Mouse (Mus musculus): ENCODE results near the gene Arl5b. TPM values are rescaled to one million over a fixed set of nuclear protein-coding genes. Genes with fewer than 3 reads are reported as not detected.

Arl5b gene
- polyA plus RNA-seq, 1 experiment from 2014 or later, result 34.5 TPM

DNA sequence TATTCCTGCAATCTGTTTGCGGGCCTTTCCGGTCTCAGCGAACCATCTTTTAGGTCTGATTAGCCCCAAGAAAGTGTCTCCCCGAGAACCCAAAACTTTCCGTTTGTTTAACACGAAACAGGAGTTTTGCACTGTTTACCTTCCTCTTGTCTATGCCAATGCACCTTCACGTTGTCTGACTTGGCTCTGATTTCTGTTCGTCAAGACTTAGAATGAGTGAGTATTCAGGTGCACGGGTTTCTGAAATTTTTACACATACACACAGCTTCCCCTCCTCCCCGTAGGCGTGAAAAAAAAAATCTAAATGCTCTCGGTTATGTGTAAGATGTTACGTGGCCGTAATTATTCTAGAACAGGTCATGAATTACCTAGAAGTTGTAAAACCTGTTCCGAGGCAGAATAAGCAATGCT, 6.6 kb downstream of the Arl5b start:
- H3K36me3 ChIP-seq (ENCODE audit: control insufficient read depth, insufficient read depth), result no peaks in the 10 kb centered on the region
- WGBS, result under 1% methylated on average over 15 of the region's 15 CpGs

DNA sequence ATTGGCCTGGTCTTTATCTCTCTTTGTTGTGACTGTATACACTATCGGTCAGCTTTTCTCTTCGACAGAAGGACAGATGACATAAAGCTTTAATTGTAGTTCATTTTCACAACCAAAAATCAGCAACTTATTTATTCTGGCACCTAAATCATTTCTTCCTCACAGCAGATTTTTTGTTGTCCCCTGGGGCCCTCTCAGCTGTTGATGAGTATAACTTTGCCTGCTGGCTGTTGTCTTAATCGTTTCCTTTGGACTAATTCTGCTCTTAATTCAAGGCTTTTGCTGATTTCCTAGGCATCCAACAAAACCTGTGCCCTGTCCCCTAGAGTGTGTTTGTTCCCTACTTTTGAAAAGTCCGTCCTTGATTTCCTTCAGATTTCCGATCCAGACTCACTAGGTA, 9.0 kb downstream of the Arl5b start:
- Histone ChIP-seq H3K36me3 (ENCODE audit: control insufficient read depth, insufficient read depth) (no peaks in the 10 kb centered on the region), H3K4me3 (replicated peaks; ENCODE audit: low read length) (no peak overlapping the region), H3K9ac (replicated peaks; ENCODE audit: low read depth, low read length) (no peak overlapping the region), H3K4me2 (ENCODE audit: low read length) (no peak overlapping the region), H3K4me1 (replicated peaks; ENCODE audit: control insufficient read depth, insufficient read depth, low read length) (peaks cover 31% of the 10 kb centered on the region), H3K9me3 (ENCODE audit: control insufficient read depth, low read length) (no peaks in the 10 kb centered on the region), H3K27ac (ENCODE audit: low read length) (no peak overlapping the region), H3K27me3 (replicated peaks; ENCODE audit: control insufficient read depth, insufficient read depth, low read length) (no peaks in the 10 kb centered on the region)
- 78% methylated on average over 5 of the region's 5 CpGs for WGBS
- ATAC-seq, result no peak

More for the DNA sequence above, 6.6 kb downstream of the Arl5b start:
- Histone ChIP-seq H3K4me3 (replicated peaks; ENCODE audit: low read length) (peak overlapping the region; percentile 98), H3K27me3 (replicated peaks; ENCODE audit: control insufficient read depth, insufficient read depth, low read length) (no peaks in the 10 kb centered on the region), H3K27ac (ENCODE audit: low read length) (peak overlapping the region; percentile 97), H3K9me3 (ENCODE audit: control insufficient read depth, low read length) (no peaks in the 10 kb centered on the region), H3K4me2 (ENCODE audit: low read length) (peak overlapping the region; percentile 73), H3K4me1 (replicated peaks; ENCODE audit: control insufficient read depth, insufficient read depth, low read length) (peaks cover 31% of the 10 kb centered on the region), H3K9ac (replicated peaks; ENCODE audit: low read depth, low read length) (peak overlapping the region; percentile 97)
- no peak for ATAC-seq

DNA sequence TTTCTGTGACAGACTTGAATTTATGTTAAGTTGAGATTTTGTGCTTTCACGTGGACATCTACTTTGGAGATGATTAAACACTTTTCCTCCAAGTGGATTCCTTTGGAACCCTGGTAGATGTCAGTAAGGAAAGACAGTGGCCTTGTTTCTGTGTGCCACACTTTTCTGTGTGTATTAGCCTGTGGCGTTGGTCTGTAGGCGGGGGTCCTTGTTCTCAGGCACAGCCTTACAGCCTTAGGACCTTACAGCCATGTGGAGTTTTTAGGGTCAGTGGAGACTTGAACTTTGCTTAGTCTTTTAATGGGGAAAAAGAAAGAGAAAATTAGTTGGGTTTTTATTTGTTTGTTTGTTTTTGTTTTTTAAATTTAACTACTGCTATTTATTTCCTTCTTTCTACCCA, 11.7 kb downstream of the Arl5b start:
- Histone ChIP-seq H3K27ac (ENCODE audit: low read length) (no peak overlapping the region), H3K4me3 (replicated peaks; ENCODE audit: low read length) (no peak overlapping the region), H3K4me1 (replicated peaks; ENCODE audit: control insufficient read depth, insufficient read depth, low read length) (peaks cover 35% of the 10 kb centered on the region), H3K9ac (replicated peaks; ENCODE audit: low read depth, low read length) (no peak overlapping the region), H3K4me2 (ENCODE audit: low read length) (no peak overlapping the region), H3K36me3 (ENCODE audit: control insufficient read depth, insufficient read depth) (no peaks in the 10 kb centered on the region), H3K9me3 (ENCODE audit: control insufficient read depth, low read length) (no peaks in the 10 kb centered on the region), H3K27me3 (replicated peaks; ENCODE audit: control insufficient read depth, insufficient read depth, low read length) (no peaks in the 10 kb centered on the region)
- 92% methylated on average over 3 of the region's 3 CpGs for WGBS
- ATAC-seq, result no peak

DNA sequence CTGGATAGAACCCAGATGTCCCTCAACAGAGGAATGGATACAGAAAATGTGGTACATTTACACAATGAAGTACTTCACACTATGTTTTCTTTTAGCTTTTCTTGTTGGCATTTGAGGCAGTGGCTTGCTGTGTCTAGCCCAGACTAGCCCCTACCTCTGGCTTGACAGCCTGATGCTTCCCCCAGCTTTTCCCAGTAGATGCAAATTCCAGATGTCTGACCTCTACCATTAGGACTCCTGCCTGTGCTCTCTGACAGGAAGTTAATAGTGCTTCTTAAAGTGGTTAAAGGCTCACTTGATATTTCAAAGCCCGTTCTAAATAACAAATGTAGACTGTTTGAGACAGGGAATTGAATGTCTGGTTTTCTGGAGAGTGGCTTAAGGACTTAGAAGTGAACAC, 14.6 kb downstream of the Arl5b start:
- ATAC-seq, result no peak
- no peaks in the 10 kb centered on the region for H3K27me3 ChIP-seq (replicated peaks; ENCODE audit: control insufficient read depth, insufficient read depth, low read length)
- 0 out of 2 replicates have a peak, but pooled peaks cover 3% of the 10 kb centered on the region for H3K36me3 ChIP-seq (ENCODE audit: control insufficient read depth, insufficient read depth)
- no peak overlapping the region for H3K4me3 ChIP-seq (replicated peaks; ENCODE audit: low read length)
- H3K9me3 ChIP-seq (ENCODE audit: control insufficient read depth, low read length), result no peaks in the 10 kb centered on the region
- H3K4me2 ChIP-seq (ENCODE audit: low read length), result no peak overlapping the region
- WGBS, result 86% methylated on average over 1 of the region's 1 CpGs
- no peak overlapping the region for H3K27ac ChIP-seq (ENCODE audit: low read length)
- no peak overlapping the region for H3K9ac ChIP-seq (replicated peaks; ENCODE audit: low read depth, low read length)
- peaks cover 14% of the 10 kb centered on the region for H3K4me1 ChIP-seq (replicated peaks; ENCODE audit: control insufficient read depth, insufficient read depth, low read length)

DNA sequence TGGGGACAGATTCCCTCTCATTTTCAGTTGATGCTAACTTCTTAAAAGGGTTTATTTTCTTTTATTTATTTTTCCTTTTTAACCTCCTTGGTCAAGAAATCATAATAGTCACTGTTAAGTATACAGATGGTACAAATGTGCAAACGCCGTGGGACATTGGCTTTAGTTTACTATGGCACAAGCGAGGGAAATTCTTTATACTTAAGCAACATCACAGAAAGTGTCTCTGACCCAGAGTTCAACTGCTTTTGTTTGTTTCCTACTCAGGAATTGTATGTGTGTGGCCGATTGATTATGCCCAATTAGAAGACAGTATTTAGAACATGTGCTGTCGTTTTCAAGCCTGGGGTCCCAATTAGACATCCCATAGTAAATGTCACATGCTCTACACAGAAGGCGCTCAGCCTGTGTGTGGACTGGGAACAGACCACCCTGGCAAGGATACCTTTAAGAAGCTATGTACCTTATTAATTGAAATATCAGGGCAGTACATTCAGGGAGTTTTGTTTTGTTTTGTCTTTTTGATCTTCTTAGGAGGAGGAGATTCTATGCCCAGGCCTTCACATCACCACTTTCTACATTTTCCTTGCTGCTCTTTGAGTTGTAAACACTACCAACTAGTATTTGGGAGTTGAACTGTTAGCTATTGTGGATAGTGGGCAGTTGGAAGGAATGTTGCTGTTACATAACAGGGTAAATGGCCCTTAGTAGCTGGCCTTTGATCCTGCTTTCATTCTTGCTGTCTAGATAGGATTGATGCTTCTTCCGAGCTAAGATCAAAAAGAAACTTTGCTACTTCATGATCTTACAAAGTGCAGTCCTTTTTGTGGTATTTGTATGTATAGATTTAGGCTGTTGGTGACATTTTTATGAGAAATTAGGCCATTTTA, 15.4 kb downstream of the Arl5b start:
- WGBS, result 54% methylated on average over 7 of the region's 7 CpGs
- Histone ChIP-seq H3K9ac (replicated peaks; ENCODE audit: low read depth, low read length) (no peak overlapping the region), H3K4me3 (replicated peaks; ENCODE audit: low read length) (no peak overlapping the region), H3K4me1 (replicated peaks; ENCODE audit: control insufficient read depth, insufficient read depth, low read length) (peaks cover 10% of the 10 kb centered on the region), H3K4me2 (ENCODE audit: low read length) (no peak overlapping the region), H3K36me3 (ENCODE audit: control insufficient read depth, insufficient read depth) (peaks cover 6% of the 10 kb centered on the region; the same call in 1 of the 2 replicates), H3K27me3 (replicated peaks; ENCODE audit: control insufficient read depth, insufficient read depth, low read length) (no peaks in the 10 kb centered on the region), H3K9me3 (ENCODE audit: control insufficient read depth, low read length) (no peaks in the 10 kb centered on the region), H3K27ac (ENCODE audit: low read length) (no peak overlapping the region)
- ATAC-seq, result no peak

DNA sequence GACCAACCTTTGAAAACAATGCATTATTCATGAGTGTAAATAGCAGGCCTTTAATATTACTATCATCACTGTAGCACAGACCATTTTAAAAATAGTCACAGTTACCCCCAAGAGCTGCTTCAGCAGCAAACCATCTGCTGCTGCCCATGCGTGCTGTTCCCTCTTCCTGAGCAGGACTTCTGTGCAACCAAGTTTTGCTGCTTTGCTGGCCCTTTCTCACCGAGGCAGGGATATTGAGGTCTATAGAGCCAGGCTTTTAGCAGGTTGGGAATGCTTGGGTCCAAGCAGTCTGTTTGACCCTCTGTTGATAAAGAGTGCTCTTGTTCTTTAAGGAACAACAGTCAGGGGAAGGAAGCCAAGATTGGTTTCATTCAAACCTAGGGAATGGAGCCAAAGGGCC, 16.3 kb downstream of the Arl5b start:
- ATAC-seq, result peak; percentile 27; the same call in 1 of the 2 replicates
- H3K9me3 ChIP-seq (ENCODE audit: control insufficient read depth, low read length), result no peaks in the 10 kb centered on the region
- H3K27ac ChIP-seq (ENCODE audit: low read length), result no peak overlapping the region
- no peaks in the 10 kb centered on the region for H3K27me3 ChIP-seq (replicated peaks; ENCODE audit: control insufficient read depth, insufficient read depth, low read length)
- peaks cover 10% of the 10 kb centered on the region for H3K4me1 ChIP-seq (replicated peaks; ENCODE audit: control insufficient read depth, insufficient read depth, low read length)
- WGBS, result 48% methylated on average over 2 of the region's 2 CpGs
- H3K36me3 ChIP-seq (ENCODE audit: control insufficient read depth, insufficient read depth), result peaks cover 12% of the 10 kb centered on the region
- no peak overlapping the region for H3K9ac ChIP-seq (replicated peaks; ENCODE audit: low read depth, low read length)
- H3K4me2 ChIP-seq (ENCODE audit: low read length), result no peak overlapping the region
- no peak overlapping the region for H3K4me3 ChIP-seq (replicated peaks; ENCODE audit: low read length)

DNA sequence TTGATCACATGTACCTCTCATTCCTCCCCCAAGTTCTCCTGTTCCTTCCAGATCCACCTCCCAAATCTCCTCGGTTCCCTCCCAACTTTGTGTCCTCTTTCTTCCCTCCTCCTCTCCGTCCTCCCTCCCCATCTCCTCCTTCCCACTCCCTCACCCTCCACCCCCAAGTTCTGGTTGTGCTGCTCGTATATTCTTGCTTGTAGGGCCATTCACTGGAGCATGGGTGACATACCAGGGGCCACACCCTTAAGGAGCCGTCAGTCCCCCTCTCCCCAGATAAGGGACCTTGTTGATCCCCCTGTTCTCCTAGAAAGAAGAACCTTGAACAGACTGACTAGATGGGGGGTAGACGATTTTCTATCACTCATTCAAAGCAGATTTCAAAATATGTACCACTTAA, 17.9 kb downstream of the Arl5b start:
- peaks cover 10% of the 10 kb centered on the region for H3K4me1 ChIP-seq (replicated peaks; ENCODE audit: control insufficient read depth, insufficient read depth, low read length)
- no peak for ATAC-seq

DNA sequence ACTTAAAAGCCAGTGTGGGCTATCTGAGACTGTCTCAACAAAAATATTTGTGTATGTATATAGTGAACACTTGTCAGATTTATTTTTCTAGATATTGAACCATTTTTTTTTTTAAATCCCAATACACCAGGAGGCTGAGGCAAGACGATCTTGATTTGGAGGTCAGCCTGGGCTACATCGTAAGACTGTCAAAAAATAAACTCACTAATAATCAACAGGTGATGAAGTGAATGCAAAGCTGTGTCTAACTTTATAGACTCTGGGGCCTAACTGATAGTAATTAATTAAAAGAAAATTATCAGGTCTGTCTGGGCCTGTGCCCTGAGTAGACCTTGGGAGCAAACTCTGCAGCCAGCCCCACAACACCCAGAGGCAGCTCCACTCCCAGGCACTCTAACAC, 34.5 kb downstream of the Arl5b start:
- Histone ChIP-seq H3K36me3 (ENCODE audit: control insufficient read depth, insufficient read depth) (peaks cover 5% of the 10 kb centered on the region; the same call in 1 of the 2 replicates), H3K4me1 (replicated peaks; ENCODE audit: control insufficient read depth, insufficient read depth, low read length) (no peaks in the 10 kb centered on the region), H3K27ac (ENCODE audit: low read length) (no peak overlapping the region), H3K4me2 (ENCODE audit: low read length) (no peak overlapping the region), H3K4me3 (replicated peaks; ENCODE audit: low read length) (no peak overlapping the region), H3K9me3 (ENCODE audit: control insufficient read depth, low read length) (no peaks in the 10 kb centered on the region), H3K9ac (replicated peaks; ENCODE audit: low read depth, low read length) (no peak overlapping the region), H3K27me3 (replicated peaks; ENCODE audit: control insufficient read depth, insufficient read depth, low read length) (no peaks in the 10 kb centered on the region)
- WGBS, result 96% methylated on average over 2 of the region's 2 CpGs
- no peak for ATAC-seq

More for the DNA sequence above, 17.9 kb downstream of the Arl5b start:
- no peak overlapping the region for H3K4me3 ChIP-seq (replicated peaks; ENCODE audit: low read length)
- no peak overlapping the region for H3K9ac ChIP-seq (replicated peaks; ENCODE audit: low read depth, low read length)
- no peak overlapping the region for H3K4me2 ChIP-seq (ENCODE audit: low read length)
- 67% methylated on average over 5 of the region's 5 CpGs for WGBS
- H3K36me3 ChIP-seq (ENCODE audit: control insufficient read depth, insufficient read depth), result peaks cover 14% of the 10 kb centered on the region
- H3K27me3 ChIP-seq (replicated peaks; ENCODE audit: control insufficient read depth, insufficient read depth, low read length), result no peaks in the 10 kb centered on the region
- no peak overlapping the region for H3K27ac ChIP-seq (ENCODE audit: low read length)
- H3K9me3 ChIP-seq (ENCODE audit: control insufficient read depth, low read length), result no peaks in the 10 kb centered on the region

DNA sequence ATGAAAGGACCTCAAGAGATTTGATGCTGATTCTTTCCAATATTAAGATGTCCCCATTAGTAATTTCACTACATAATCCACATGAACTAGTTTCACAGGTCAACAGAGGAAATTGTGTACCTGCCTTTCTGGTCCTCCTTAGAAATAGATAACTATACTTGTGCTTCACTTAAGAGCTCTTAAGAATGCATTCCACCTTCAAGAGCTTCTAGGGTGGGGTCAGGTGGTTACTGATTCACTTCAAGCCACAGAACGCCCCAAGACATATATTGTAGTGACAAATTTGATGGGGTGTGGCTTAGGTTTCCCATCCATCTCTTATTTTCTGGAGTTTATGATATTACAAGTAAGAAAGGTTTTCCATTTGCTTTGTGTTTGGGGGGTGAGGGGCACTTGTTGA, 38.1 kb downstream of the Arl5b start:
- H3K36me3 ChIP-seq (ENCODE audit: control insufficient read depth, insufficient read depth), result peaks cover 4% of the 10 kb centered on the region; the same call in 1 of the 2 replicates
- H3K4me3 ChIP-seq (replicated peaks; ENCODE audit: low read length), result no peak overlapping the region
- 98% methylated on average over 1 of the region's 1 CpGs for WGBS
- no peak overlapping the region for H3K27ac ChIP-seq (ENCODE audit: low read length)
- H3K9ac ChIP-seq (replicated peaks; ENCODE audit: low read depth, low read length), result no peak overlapping the region
- H3K4me1 ChIP-seq (replicated peaks; ENCODE audit: control insufficient read depth, insufficient read depth, low read length), result no peaks in the 10 kb centered on the region
- no peaks in the 10 kb centered on the region for H3K27me3 ChIP-seq (replicated peaks; ENCODE audit: control insufficient read depth, insufficient read depth, low read length)
- H3K4me2 ChIP-seq (ENCODE audit: low read length), result no peak overlapping the region
- no peaks in the 10 kb centered on the region for H3K9me3 ChIP-seq (ENCODE audit: control insufficient read depth, low read length)
- ATAC-seq, result no peak
